Mouse (Mus musculus) cerebellum, adult 11-12 months (tissue): ENCODE measurements around the gene Sars.

ENCODE experiments used
- DNase-seq: peaks from one replicate; pipeline ENCODE4 v3.0.0; 2022

The Sars gene

DNA sequence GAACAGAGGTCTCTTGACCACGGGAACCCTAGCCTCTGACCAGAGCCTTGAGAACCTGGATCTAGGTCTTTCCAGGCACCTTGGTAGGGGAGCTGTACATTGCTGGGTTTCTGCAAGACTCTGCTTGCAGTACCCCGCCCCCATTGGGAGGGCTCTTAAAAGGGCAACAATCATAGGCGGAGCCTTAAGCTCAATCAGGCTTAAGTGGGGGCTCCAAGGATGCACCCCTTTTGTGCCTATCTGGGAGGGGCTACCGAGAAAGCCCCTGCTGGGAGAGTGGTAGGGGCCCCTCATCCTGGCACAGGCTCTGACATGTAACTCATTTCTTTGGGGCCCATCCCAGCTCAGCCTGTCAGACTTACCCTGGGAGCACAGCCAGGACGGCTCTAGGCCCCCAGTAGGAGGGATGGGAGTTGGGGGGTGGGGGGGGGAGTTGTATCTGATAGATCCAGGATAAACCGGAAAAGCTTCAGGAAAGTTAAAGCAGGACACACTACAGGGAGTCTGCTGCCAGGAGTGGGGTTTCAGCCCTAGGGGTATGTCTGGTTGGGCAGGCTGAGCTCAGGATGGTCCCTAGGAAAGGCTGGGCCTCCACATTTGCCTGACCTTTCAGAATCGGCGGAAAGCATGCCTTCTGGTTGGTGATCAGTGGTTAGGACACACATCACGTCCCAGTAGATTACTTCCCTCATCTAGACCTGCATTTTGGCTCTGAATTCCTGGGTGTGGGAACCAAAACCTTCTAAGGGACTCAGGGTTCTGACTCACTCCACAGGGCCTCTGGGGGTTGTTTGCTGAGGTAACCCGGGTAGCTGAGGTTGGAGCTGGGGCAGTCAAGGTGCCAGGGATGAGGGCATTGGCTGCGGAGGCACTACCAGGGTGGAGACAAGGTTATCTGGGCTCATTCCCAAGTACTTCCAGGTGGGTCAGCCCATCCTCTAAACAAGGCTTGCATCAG is 20.9 kb downstream of the Sars start:
- DNase-seq: peak; percentile 74

DNA sequence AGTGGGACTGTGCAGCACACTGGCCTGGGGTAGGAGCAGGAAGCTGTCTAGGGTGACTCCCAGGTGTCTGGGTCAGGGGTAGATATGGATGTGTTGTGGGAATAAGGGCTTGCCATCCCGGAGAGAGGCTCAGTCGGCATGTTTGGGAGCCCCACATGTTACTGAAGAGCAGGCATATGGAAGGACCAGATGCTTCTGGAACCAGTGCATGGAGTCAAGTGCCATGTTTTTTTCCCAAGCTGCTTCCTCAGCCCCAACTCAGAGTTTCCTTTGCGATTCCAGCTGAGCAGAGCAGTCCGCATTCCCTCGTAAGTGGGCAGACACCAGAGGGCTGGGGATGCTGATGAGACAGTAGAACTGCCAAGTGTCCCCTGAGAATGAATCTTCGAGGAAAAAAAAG is 22.0 kb downstream of the Sars start:
- DNase-seq: no peak

DNA sequence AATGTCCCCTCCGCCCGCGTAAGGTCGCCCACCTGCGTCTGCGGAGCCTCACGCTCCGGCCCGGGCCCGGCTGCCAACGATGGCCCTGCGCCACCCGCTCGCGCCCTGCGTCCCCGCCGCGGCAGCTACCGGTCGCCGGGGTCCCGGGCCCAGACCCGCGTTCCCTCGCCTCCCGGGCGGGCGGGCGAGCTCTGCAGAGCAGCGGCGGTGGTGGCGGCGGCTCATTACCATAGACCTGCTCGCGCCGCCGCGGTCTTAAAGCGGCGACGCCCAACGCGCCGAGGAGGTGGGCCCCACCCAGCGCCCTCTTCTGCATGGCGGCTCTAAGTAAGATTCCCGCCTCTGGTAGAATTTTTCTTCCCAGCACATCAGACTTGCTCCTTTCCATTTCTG is 29.2 kb downstream of the Sars start:
- DNase-seq: peak; percentile 82

DNA sequence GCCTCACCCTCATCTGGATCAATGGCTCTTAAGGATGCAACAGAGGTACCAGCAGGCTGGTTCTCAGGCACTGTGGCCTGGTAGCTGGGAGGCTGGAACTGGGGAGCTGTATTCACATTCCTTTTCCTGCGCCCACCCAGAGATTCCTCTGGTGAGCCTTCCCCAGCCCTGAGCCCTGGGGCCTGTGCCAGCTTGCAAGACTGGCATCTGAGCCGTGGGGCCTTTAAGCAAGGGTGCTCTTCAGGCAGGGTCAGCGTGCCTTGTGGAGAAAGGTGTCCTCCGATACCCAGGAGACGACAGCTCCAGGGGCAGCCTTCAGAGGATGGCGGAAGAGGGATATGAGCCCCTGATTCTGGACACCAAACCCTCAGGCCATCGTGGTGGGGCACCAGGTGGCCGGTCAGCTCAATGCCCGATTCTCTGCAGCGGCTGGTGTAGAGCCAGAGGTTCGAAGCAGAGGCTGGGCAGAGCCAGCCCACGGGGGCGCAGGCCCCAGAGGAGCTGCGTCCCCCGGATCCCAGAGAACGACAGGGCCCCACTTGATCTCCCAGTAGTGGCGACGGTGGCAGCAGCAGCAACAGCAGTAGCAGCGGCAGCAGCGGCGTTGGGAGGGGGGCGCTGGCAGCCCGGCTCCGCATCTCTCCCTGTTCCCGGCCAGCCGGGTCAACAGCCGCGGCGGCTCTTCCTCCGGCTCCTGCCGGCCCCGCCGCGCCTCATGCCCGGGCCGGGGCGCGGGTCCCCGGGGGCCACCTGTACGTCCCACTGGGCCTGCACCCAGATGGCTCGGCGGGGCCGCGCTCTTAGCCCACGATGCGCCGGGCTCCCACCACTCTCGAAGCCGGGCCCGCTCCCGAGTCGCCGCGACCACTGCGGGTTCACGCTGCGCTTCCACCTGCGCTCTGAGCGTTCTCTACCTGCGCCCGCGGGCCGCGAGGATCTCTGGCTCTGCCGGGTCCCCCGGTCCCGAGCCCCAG is 29.9 kb downstream of the Sars start, which contains the start of gene Celsr2:
Celsr2 (minus strand) TSS at position 696 of the 974 bp plus-strand sequence.
- DNase-seq: peak; percentile 49

DNA sequence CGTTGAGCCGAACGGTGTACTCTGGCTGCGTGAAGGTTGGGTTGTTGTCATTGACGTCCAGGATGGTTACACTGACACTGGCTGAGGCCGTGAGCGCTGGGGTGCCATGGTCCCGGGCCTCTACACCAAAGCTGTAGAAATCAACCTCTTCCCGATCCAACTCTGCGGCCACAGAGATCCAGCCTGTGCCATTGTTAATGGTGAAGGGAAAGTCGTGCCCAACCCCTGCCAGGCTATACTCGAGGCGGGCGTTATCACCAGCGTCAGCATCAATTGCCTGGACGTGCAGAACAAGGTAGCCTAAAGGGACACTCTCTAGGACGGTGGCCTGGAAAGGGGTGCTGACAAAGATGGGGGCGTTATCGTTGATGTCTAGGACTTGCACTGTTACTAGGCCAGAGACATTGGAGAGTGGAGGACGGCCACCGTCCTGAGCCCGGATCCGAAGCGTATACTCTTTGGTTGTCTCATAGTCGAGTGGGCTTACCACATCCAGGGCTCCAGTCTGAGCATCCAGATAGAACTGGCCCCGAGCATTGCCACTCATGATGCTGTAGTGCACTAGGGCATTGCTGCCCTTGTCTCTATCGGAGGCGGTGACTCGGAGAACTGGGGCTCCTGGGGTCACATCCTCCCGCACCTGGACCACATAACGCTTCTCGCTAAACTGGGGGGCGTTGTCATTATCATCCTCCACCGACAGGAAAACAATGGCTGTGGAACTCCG is 31.2 kb downstream of the Sars start:
- peak; percentile 34 for DNase-seq

DNA sequence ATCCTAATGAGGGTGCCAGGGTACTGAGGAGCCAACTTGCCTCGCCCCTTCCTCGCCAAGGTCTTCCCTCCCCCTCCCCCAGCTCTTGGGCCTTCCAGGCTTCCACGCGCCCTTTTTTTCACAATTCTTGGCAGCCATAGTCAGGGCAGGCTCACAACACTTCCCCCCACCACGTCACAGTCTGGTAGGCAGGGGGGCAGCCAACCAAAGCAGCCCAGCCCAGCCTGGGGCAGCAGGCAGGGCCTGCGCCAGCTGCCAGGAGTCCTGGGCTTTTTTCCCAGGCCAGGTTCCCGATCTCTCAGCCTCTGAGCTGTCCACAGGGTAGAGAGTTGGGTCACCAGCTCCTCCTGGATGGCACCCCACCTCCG is 33.3 kb downstream of the Sars start:
- peak; percentile 86 for DNase-seq

DNA sequence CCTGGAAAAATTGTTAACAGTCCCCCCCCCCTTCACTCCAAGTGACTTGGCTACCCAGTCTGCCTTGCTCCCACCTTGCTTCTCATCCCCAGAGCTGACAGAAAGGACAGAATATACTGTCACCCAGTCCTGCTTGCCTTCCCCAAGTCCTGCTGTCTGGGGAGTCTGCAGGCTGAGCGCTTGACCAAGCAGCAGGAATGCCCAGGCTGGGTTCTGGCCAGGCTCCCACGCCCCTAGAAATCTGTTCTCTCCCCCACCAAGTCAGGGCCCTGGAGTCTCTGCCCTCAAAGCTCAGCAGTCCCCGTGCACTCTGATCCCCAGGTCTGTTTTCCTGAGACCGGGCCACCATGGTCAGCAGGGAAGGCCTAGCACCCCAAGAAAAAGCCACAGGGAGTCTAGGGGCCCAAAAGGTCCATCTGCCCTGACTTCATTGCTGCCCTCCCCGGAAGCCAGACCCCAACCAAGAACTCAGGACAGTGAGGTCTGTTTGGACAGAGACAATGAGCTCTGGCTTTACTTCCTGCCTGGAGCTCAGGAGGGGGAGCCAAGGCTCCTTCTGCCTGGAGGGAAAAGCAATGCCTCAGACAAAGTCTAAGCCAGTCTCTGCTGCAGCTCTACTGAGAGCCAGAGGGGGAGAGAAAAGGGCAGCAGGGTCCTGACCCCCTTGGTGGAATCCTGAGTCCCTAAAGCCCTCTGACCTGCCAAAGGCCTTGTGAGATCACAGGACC is 33.8 kb downstream of the Sars start:
- peak; percentile 42 for DNase-seq

DNA sequence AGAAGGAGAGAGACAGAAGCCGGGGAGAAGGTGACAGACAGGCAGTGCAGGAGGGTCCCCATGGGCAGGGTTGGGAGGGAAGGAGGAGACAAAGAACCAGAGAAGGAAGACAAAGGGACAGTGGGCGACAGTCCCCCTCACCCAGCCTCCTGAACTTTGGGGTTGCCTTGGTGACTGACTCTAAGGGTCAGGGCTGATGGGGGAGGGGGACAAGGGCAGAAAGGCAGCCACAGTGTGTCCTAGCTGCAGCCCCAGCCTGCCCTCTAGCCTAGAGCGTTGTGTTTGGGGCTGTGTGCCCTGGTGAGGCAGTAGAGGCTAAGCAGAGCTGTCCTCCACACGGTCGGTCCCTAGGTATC is 34.7 kb downstream of the Sars start:
- no peak for DNase-seq

DNA sequence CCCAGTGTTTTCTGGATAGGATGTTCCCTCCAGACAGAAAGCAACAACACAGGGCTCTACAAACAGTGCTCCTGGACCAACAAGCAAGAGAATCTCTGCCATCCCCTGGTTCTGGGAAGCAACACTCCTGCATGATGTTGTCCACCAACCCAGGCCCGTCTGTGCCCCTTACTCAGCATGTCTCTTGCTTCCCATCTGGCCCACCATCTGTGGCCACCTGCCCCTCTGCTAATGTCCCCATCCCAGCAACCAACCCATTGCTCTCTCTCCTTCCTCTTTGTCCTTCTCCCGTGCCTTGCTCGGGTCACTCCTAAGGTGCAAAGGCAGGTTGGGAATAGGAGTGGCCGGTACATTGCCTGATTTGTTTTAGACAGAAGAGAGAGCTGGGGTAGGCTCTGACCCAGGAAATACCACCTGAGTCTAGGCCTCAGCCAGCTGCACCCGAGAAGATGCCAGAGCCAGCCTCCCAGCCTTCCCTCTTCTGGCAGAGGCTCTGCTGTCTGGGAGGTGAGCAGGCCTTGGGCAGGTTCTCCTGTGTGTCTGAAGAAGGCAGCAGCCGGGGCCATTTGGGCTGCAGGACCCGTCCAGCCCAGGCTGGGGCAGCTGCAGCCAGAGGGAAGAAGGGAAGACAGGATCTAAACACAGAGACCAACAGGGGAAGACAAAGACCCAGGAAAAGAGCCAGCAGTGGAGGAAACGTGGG is 35.2 kb downstream of the Sars start:
- peak; percentile 58 for DNase-seq

DNA sequence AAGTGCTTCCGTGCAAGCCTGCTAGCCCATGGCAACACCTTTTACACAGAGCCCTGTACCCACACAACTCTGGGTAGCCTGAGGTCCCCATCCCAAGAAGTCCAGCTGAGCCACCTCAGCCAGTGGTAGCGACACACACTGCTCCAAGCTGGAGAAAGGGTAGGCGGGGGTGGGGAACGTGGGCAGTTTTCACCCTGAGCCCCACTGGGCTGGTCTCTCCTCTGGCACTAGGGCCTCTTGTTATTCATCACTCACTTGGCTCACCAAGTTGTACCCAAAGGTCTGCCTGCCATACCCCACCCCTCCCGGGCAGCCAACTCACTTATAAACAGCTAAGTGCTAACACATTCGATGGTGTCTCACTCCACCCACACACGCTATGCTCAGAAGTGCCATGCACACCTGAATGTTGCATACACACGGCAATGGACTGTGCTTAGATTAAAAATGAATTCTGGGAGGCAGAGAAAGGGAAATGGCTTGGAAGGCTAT is 36.4 kb downstream of the Sars start:
- no peak for DNase-seq

DNA sequence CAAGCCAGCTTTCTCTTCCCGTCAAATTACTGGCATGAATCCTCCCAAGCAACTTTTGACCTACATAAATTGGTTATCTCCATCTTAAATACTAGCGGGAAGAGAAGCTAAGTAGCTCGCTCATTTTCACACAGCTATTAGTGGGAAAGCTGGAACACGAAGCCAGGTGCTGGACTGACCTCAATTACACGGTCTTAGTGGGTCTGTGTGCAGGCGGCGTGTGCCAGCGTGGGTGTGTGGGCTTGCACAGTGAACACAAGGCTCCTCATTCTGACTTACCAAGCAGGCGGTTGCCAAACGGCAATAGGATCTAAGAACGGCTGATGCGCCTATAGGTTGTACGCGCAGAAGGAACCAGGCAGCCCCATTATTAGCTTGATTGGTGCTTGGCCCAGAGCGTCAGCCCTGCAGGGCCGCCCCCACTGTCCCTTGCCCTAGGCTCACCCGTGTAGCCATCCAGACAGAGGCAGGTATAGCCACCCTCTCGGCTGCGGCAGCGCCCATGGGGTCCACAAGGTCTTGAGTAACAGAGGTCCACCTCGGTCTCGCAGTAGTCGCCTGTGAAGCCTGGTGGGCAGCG is 38.6 kb downstream of the Sars start:
- DNase-seq: no peak

DNA sequence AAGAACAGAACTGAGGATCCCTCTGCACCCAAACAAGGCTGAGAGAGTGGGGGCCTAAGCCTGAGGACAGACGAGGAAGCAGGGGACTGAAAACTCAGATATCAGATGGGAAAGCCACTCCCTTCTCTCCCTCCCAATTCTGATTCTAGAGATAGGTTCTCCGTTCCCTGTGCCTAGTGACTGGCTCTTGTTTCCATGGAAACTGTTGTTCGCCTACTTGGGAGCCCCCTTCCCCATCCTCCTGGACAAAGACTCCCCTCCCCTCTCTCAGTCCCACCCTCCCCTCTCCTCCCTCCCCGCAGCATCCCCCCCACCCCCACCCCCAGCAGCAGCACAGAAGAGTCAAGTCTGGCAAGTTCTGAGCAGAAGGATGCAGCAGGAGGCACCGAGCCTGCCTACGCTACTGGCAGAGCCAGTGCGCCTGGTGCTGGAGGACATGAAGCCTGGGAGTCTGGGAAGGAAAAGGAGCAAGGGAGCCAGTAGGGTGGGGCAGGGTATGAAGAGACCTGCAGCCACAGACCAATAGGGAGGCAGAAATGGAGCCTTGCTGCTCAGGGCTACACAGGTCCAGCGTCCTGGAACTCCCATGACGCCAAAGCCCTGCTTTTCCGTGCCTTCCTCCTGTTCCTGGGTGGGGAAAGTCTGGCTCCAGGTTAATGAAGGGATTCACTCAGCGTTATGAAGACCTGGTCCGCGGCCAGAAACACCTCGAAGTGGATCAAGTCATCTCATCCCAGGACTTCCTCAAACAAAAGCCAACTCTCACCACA is 39.3 kb downstream of the Sars start:
- DNase-seq: peak; percentile 33

DNA sequence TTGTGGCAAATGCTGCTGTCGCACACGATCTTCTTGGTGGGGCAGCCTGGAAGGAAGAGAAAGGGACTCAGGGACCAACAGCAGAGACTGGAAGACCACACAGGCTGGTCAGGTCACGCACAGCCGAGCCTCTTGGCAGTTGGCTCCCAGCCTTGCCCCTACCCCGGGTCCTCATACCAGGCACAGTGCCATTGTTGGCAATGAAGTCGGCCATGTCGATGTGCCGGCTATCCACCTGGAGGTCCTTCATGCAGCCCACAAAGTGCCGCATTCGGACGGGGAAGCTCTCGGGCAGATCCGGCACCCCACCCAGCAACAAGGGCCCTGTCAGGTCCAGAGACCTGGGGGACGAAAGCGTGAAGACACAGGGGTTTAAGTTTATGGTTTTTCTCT is 42.5 kb downstream of the Sars start:
- peak; percentile 59 for DNase-seq

DNA sequence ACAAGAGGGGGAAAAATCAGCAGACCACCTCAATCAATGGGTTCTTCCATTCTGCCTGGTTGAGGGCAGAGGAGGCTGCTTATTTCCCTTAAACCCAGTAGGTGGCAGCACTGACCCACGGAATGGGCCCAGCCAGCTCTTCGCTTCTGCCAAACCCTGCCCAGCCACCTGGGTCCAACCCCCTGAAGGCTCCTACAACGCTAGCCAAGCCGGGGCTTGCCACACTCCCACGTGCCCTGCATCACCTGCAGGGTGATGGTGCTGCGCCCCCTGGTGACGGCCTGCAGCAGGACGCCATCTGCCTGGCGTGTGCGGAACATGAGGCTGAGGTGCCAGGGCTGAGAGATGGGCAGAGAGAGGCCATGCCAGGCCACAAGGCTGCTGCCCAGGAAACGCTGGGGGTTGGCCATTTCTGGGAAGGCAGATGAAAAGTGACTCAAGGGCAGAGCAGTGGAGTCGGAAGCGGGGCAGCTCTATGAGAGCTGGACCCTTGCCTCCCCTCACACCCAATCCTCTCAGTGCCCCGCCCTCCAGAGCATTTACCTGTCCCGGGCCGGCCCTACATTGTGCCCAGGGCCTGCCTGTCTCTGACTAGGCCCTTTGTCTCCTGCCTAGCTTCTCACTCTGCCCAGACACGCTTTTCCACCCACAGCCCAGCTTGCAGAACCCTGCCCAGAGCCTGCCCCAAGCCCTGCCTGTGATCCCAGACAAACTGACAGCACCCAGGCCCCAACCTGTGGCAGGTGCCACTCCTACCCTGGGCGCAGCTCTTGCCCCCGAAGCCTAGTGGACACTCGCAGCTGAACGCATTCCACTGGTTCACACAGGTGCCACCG is 43.1 kb downstream of the Sars start:
- DNase-seq: peak; percentile 97

DNA sequence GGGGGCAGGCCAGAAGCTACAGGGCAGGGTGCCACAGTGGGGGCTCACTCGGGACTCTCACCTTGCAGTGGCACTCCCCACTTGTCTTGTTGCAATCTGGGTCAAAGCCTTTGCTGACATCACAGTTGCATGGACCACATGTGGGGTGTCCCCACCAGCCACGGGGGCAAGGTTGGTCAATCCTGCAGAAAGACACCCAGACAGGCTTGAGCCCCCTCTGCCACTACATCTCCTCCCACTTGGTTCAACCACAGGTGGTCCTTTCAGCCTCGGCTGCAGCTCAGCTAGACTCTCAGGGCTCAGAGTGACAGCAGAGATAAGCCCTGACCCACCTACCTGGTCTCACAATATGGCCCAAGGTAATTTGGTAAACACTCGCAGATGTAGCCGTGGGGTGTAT is 44.6 kb downstream of the Sars start:
- peak; percentile 45 for DNase-seq

DNA sequence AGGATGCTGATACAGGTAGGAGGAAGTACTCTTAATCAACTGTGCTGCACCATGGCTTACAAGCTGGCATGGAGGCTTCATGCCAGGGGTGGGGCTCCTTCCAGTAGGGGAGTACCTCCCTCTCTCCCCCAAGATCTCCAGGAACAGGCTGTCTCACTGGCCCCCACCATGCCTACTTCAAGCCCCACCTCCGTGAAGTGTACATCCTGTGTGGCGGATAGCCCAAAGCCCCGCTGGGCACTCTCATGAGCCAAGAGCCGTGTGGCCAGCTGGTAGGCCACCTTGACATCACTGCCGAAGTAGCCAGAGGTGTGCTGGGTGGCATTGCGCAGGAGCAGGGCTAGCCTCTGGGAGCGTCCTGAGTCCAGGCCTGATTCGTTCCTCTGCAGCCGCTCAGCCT is 46.7 kb downstream of the Sars start:
- no peak for DNase-seq

DNA sequence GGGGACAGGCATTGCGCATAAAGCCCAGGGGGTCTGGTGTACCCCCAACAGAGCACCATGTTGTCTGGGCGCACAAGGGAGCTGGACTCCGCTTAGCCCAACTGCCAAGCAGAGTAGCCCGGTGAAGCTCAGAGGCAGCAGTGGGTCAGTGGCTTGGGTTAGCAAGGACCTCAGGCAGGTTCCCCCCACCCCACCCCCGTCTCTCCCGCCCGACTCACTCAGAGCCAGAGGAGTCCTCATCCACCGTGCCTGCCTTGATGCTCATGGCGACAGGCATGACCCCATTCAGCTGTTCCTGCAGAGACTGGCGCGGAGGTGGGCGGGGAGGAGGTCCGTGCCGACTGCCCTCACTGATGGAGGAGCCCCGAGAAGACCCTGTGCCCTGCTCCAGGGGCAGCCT is 52.2 kb downstream of the Sars start:
- DNase-seq: no peak

DNA sequence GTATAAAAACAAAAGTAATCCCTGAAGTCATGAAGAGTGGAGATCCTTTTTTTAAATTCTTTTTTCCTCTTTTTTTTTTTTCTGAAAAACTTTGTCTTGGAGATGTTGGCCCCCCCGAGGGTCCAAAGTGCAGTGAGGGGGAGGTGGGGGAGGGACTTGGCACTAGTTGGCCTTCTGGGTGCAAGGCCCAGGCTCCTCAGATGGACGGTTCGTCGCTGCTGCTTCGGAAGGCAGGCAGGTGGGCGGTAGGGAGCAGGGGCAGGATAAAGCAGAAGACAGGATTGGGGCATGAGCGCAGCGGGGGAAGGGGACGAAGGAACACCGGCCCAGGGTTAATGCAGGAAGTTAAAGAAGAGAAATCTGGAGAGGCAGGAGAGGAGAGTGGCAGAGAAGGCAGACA is 52.7 kb downstream of the Sars start:
- no peak for DNase-seq

DNA sequence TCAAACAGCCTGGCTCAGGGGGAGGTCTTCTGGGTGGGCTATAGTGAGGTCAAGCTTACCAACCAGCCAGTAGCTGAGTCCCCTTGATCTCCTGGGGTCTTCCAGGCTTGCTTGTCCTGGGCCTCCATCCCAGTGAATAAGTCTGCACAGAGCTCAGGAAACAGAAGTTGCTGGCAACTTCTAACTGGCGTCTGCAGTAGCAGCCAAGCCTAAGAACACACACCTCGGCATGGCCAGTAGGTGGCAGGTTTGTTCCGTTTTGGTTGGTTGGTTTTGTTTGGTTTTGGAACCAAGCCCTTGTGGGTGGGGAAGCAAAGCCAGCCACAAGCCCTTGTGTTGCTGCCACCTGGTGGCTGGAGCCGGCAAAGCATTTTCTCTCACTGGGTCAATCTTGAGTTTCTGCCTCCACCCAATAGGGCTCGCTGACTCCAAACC is 55.9 kb downstream of the Sars start:
- peak; percentile 92 for DNase-seq
